ENCODE assay signal across 8 mouse cellular contexts in genomic region chr12:76954698-76955423, GRCm38 (mm10). TPM values are rescaled to one million over a fixed set of nuclear protein-coding genes. Genes with fewer than 3 reads are reported as not detected.
A peak's percentile ranks its signal among the peaks of the same experiment; 100 is the strongest.
DNase-seq lines count a peak whose midpoint lies in the region; ATAC-seq and TF ChIP-seq lines count a peak whose summit lies in the region.

No protein-coding gene starts in this region.

- no peak overlapping the region for H3K27ac ChIP-seq in heart, embryonic 10.5 days
- H3K27ac ChIP-seq in lung, postnatal 0 days (ENCODE audit: low read length): peak overlapping the region; percentile 75
- H3K27ac ChIP-seq in thymus, adult 2 months (ENCODE audit: control insufficient read depth, insufficient read depth, low read length): no peak overlapping the region

- H3K36me3 ChIP-seq in heart, embryonic 10.5 days: peaks cover 79% of the 10 kb centered on the region
- H3K36me3 ChIP-seq in lung, postnatal 0 days (ENCODE audit: insufficient read depth, low read length): peaks cover 29% of the 10 kb centered on the region
- peaks cover 56% of the 10 kb centered on the region for H3K36me3 ChIP-seq in thymus, adult 2 months (ENCODE audit: control insufficient read depth, insufficient read depth, low read length)

- no peak for TF ChIP-seq EP300 in lung, postnatal 0 days (IDR thresholded peaks at IDR 0.05)

- H3K9me3 ChIP-seq in heart, embryonic 10.5 days: no peaks in the 10 kb centered on the region
- H3K9me3 ChIP-seq in lung, postnatal 0 days (ENCODE audit: low read length): no peaks in the 10 kb centered on the region

- TF ChIP-seq POLR2A in thymus, adult 2 months (IDR thresholded peaks at IDR 0.05; ENCODE audit: control insufficient read depth, extremely low read depth, insufficient read depth, low read length, poor library complexity): no peak

- H3K9ac ChIP-seq in lung, postnatal 0 days (replicated peaks; ENCODE audit: low read depth): no peak overlapping the region

- H3K4me2 ChIP-seq in lung, postnatal 0 days (replicated peaks; ENCODE audit: low read depth, low read length): no peak overlapping the region

- 81% methylated on average over 10 of the region's 10 CpGs for WGBS in heart, embryonic 10.5 days
- WGBS in lung, postnatal 0 days: 39% methylated on average over 10 of the region's 10 CpGs
- WGBS in thymus, adult 2 months: 92% methylated on average over 10 of the region's 10 CpGs

- H3K27me3 ChIP-seq in heart, embryonic 10.5 days (ENCODE audit: insufficient read depth, poor library complexity, severe bottlenecking): no peaks in the 10 kb centered on the region
- no peaks in the 10 kb centered on the region for H3K27me3 ChIP-seq in lung, postnatal 0 days (replicated peaks; ENCODE audit: insufficient read depth, low read length)
- H3K27me3 ChIP-seq in thymus, adult 2 months (ENCODE audit: control insufficient read depth, insufficient read depth, low read length): no peaks in the 10 kb centered on the region

- 0 out of 2 replicates have a peak, but pooled peaks cover 6% of the 10 kb centered on the region for H3K4me1 ChIP-seq in heart, embryonic 10.5 days
- H3K4me1 ChIP-seq in lung, postnatal 0 days (ENCODE audit: insufficient read depth, low read depth, low read length): peaks cover 20% of the 10 kb centered on the region; the same call in 1 of the 2 replicates
- peaks cover 13% of the 10 kb centered on the region for H3K4me1 ChIP-seq in thymus, adult 2 months (replicated peaks; ENCODE audit: control insufficient read depth, insufficient read depth, low read length)

- peak; percentile 55 for ATAC-seq in lung, postnatal 0 days

- no peak overlapping the region for H3K4me3 ChIP-seq in heart, embryonic 10.5 days
- H3K4me3 ChIP-seq in lung, postnatal 0 days (ENCODE audit: low read depth, low read length): no peak overlapping the region
- H3K4me3 ChIP-seq in thymus, adult 2 months (ENCODE audit: control insufficient read depth, insufficient read depth, low read length): no peak overlapping the region

- no peak for TF ChIP-seq CTCF in lung, postnatal 0 days (IDR thresholded peaks at IDR 0.05)
- TF ChIP-seq CTCF in thymus, adult 2 months (IDR thresholded peaks at IDR 0.05; ENCODE audit: borderline replicate concordance, control insufficient read depth, extremely low read depth, insufficient read depth, low read length, poor library complexity): no peak

- DNase-seq in heart, adult 11 months: peak; percentile 98
- DNase-seq in heart, embryonic 10.5 days (ENCODE audit: low spot score): no peak
- DNase-seq in cerebellum, adult 11-12 months: peak; percentile 93
- DNase-seq in gastrocnemius, postnatal 25 days: peak; percentile 92
- peak; percentile 82 for DNase-seq in kidney, postnatal 14 days
- DNase-seq in lung, postnatal 0 days (ENCODE audit: low spot score): peak; percentile 82
- DNase-seq in telencephalon, adult 2 months (ENCODE audit: low read depth, low spot score): peak; percentile 51
- no peak for DNase-seq in thymus, adult 2 months

RNA-seq across cellular contexts. Expression of gene Max, which starts 7.1 kb away (rescaled TPM):
- polyA plus RNA-seq in heart, embryonic 10.5 days (2016; fragmentation: Nextera tagmentation; extraction: Ambion mirVana): 10.7 and 12.9 TPM in 2 replicates
- 10 to 100 TPM; 24.5 to 26.8 TPM for total RNA-seq in gastrocnemius, postnatal 25 days (2021)
- polyA plus RNA-seq in lung, postnatal 0 days (2015; fragmentation: Nextera tagmentation; extraction: Ambion mirVana): 17.5 and 20.9 TPM in 2 replicates
- polyA plus RNA-seq in thymus, adult 2 months (2012; rRNA removed): 54.9 and 56.1 TPM in 2 replicates

Comparison
In these comparisons a context has a peak if more than half of its experiments do, and no peak if none do; other contexts are left out.
1. DNase-seq: peak in heart, adult 11 months (single experiment), cerebellum, adult 11-12 months (single experiment), gastrocnemius, postnatal 25 days (single experiment), kidney, postnatal 14 days (single experiment), lung, postnatal 0 days (single experiment) and telencephalon, adult 2 months (single experiment); none in heart, embryonic 10.5 days (single experiment) and thymus, adult 2 months (single experiment).